Mouse (Mus musculus) limb, embryonic 14.5 days (tissue): ENCODE measurements at regions not wholly inside any gene's neighbourhood (a gene's known extent, or its start where the extent isn't known, plus 50 kb on each side); places are given as distances from the start of the nearest gene placed in this dataset.

Source experiments
- ATAC-seq: fragments of 200-750 bp; cut with Nextera tagmentation; 2 replicates; pipeline ENCODE4 v1.8.0; 2017; ENCODE audit warnings: low read depth, moderate number of reproducible peaks, moderate TSS enrichment; ENCODE audit not compliant: low FRiP score
- DNase-seq: peaks from one replicate; pipeline ENCODE4 v3.0.0-alpha.2; 2015; ENCODE audit warnings: low spot score
- H3K27ac ChIP-seq: fragments of 300-500 bp; sonication (generic); replicated peaks from 2 replicates; pipeline ENCODE4 v1.5.1; 2014; ENCODE audit warnings: low read depth, mild to moderate bottlenecking, low read length, moderate library complexity, mixed read lengths
- H3K27me3 ChIP-seq: fragments of 300-500 bp; sonication (generic); 2 replicates; pipeline ENCODE4 v1.6.1; 2014; ENCODE audit warnings: low read length, mixed read lengths; ENCODE audit not compliant: control insufficient read depth, insufficient read depth
- H3K36me3 ChIP-seq: fragments of 300-500 bp; sonication (generic); 2 replicates; pipeline ENCODE4 v1.6.1; 2014; ENCODE audit warnings: mild to moderate bottlenecking, low read length, moderate library complexity, mixed read lengths; ENCODE audit not compliant: control insufficient read depth, insufficient read depth
- H3K4me1 ChIP-seq: fragments of 300-500 bp; sonication (generic); 2 replicates; pipeline ENCODE4 v1.6.1; 2014; ENCODE audit warnings: antibody characterized with exemption, low read length, mixed read lengths; ENCODE audit not compliant: control insufficient read depth, insufficient read depth
- H3K4me2 ChIP-seq: fragments of 300-500 bp; sonication (generic); replicated peaks from 2 replicates; pipeline ENCODE4 v1.6.1; 2014; ENCODE audit warnings: low read depth, mild to moderate bottlenecking, low read length, moderate library complexity; ENCODE audit not compliant: severe bottlenecking
- H3K4me3 ChIP-seq: fragments of 300-500 bp; sonication (generic); replicated peaks from 2 replicates; pipeline ENCODE4 v1.5.1; 2014; ENCODE audit warnings: low read length
- H3K9ac ChIP-seq: fragments of 300-500 bp; sonication (generic); 2 replicates; pipeline ENCODE4 v1.6.1; 2014; ENCODE audit warnings: mild to moderate bottlenecking, low read depth, low read length, moderate library complexity; ENCODE audit not compliant: severe bottlenecking
- H3K9me3 ChIP-seq: fragments of 300-500 bp; sonication (generic); 2 replicates; pipeline ENCODE4 v1.6.1; 2016; ENCODE audit warnings: low read length; ENCODE audit not compliant: control insufficient read depth
- POLR2A ChIP-seq: fragments of 200-500 bp; IDR thresholded peaks from 2 replicates; pipeline ENCODE4 v1.8.0; 2012; ENCODE audit warnings: inconsistent platforms, mild to moderate bottlenecking, moderate library complexity, borderline replicate concordance; ENCODE audit not compliant: insufficient read depth, insufficient read length; ENCODE audit errors: extremely low read depth
- WGBS: fragments of 180-500 bp; shearing (Covaris S2); extraction: QIAGEN DNeasy Blood & Tissue Kit; methylation state at CpG from one replicate; pipeline ENCODE4 v1.1.7; 2014; 5-methylcytosine and 5-hydroxymethylcytosine counted together

DNA sequence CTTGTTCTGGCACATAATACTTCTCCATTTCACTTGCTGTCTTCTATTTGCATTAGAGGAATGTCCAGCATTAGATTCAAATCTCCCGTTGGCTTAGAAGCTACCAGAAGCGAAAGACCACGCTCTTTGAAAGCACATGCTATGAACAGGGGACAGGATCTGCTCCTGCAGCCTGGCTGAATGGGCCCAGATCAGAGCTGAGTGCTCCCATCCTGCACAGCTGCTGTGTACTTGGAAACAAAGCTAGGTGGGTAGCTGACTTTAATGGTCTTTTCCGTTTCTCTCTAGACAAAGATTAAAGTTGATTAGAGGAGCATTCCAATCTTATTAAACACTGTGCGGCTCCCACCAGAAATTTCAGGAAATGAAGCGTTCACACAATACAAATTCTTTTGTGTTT lies 468.6 kb downstream of the Mctp2 start:
- Histone ChIP-seq H3K36me3 (no peaks in the 10 kb centered on the region), H3K9me3 (no peaks in the 10 kb centered on the region), H3K4me1 (no peaks in the 10 kb centered on the region), H3K4me2 (no peak overlapping the region), H3K4me3 (no peak overlapping the region), H3K9ac (no peak overlapping the region), H3K27ac (no peak overlapping the region), H3K27me3 (no peaks in the 10 kb centered on the region)
- TF ChIP-seq POLR2A: no peak
- WGBS: 48% methylated on average over 6 of the region's 6 CpGs
- DNase-seq (no peak), ATAC-seq (no peak)

DNA sequence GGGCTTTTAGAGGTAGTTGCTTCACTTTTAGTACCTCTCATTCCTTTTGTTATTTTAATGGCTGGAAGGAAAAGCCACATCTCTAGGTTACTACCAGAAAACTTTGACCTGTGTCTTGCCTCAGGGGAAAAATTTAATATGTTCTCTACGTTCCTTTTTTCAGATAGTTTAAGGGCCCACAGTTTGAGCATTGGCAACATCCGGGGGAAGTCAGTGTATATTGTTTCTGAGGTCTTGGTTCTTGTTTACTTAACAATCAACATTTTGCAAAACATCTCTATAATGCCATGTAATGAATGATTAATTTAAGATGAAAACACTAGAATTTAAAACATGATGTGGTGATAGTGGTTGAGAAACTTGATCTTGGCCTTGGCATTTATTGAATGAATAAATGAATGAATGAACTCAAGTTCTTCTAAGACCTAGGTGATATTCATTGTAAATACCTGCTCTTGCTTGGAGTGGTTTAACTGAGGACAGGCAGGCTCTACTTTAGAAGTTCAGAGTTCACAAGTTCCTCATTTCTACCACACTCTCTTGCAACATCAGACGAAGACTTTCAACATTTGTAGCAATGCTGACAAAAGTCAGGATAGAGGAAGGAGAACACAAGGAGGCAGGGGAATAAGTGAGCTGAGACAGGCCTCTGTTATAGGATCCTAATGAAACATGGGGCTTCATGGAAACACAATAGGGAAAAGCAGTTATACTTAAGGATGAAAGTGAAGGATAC lies 474.4 kb downstream of the Mctp2 start:
- TF ChIP-seq POLR2A: no peak

DNA sequence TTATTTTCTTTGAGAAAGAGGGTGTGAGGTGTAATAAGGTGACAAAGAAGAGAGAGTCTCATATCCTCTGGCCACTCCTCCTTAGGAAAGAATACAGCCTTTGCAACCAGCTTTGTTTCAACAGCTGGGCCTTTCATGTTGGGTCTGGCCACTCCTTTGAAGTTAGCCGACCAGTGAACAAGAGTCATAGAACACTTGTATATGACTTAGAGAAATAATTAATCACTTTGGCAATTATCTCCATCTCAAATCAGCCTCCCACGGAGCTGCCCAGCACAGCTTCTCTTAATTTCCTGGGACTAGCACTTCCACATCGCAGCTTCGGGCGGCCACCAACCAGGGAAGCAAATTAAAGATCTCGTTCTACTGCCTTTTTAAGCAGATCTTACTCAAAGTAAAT lies 476.8 kb downstream of the Mctp2 start:
- H3K9ac ChIP-seq: no peak overlapping the region
- no peak overlapping the region for H3K4me3 ChIP-seq
- H3K36me3 ChIP-seq: no peaks in the 10 kb centered on the region
- no peak for ATAC-seq
- WGBS: 23% methylated on average over 6 of the region's 6 CpGs
- no peaks in the 10 kb centered on the region for H3K4me1 ChIP-seq
- H3K4me2 ChIP-seq: no peak overlapping the region
- DNase-seq: no peak
- TF ChIP-seq POLR2A: no peak
- H3K9me3 ChIP-seq: no peaks in the 10 kb centered on the region
- H3K27ac ChIP-seq: no peak overlapping the region
- H3K27me3 ChIP-seq: no peaks in the 10 kb centered on the region

More for the DNA sequence above, 474.4 kb downstream of the Mctp2 start:
- ATAC-seq (no peak), DNase-seq (no peak)
- Histone ChIP-seq H3K9ac (no peak overlapping the region), H3K4me3 (no peak overlapping the region), H3K27ac (no peak overlapping the region), H3K9me3 (no peaks in the 10 kb centered on the region), H3K4me2 (no peak overlapping the region), H3K36me3 (no peaks in the 10 kb centered on the region), H3K4me1 (no peaks in the 10 kb centered on the region), H3K27me3 (no peaks in the 10 kb centered on the region)
- WGBS: 68% methylated on average over 3 of the region's 3 CpGs

DNA sequence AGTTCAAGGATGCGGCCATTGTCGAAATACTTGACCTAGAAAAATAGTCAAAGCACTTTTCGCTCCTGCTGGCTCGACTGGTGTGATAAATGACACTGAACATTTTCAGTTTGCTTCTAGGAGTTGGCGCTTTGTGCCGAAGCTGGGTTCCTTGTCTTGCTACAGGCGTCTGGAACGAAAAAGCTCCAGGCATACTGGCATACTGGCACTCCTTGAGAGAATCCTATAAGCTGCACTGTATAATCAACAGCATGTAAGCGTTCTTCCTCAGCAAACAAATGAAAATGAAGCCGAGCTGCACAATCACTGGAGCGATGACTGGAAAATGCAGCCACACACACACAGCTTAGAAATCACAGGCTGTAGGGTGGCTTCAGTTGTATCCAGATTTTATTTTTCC lies 464.9 kb upstream of the Gm10295 start:
- no peaks in the 10 kb centered on the region for H3K4me1 ChIP-seq
- ATAC-seq (no peak), DNase-seq (no peak)
- no peak overlapping the region for H3K27ac ChIP-seq
- H3K9me3 ChIP-seq: no peaks in the 10 kb centered on the region
- no peaks in the 10 kb centered on the region for H3K36me3 ChIP-seq
- H3K4me3 ChIP-seq: no peak overlapping the region
- 88% methylated on average over 11 of the region's 11 CpGs for WGBS
- no peaks in the 10 kb centered on the region for H3K27me3 ChIP-seq
- TF ChIP-seq POLR2A: no peak
- no peak overlapping the region for H3K4me2 ChIP-seq
- H3K9ac ChIP-seq: no peak overlapping the region

DNA sequence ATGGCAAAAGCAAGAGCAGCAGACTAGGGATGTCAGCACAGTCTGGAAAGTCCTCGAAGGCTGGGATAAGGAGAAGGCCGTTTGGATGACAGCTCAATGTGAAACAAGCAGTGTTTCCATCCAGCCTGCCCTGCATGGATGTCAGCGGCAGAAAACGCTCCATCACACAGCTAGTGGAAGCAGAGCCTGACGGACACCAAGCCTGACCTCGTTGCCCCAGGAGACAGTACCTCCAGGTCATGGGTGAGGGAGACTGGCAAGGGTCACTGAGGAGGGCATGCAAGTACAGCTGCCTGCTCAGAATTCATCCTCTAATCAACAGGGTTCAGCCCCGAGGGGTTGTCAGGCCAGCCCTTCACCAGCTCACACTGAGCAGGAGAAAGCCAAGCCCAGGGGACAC lies 442.9 kb upstream of the Gm10295 start:
- TF ChIP-seq POLR2A: no peak
- no peak for DNase-seq

More for the DNA sequence above, 442.9 kb upstream of the Gm10295 start:
- 48% methylated on average over 7 of the region's 7 CpGs for WGBS
- H3K36me3 ChIP-seq: no peaks in the 10 kb centered on the region
- H3K27ac ChIP-seq: no peak overlapping the region
- H3K4me2 ChIP-seq: no peak overlapping the region
- no peaks in the 10 kb centered on the region for H3K9me3 ChIP-seq
- H3K4me1 ChIP-seq: no peaks in the 10 kb centered on the region
- H3K9ac ChIP-seq: no peak overlapping the region
- H3K27me3 ChIP-seq: no peaks in the 10 kb centered on the region
- no peak for ATAC-seq
- no peak overlapping the region for H3K4me3 ChIP-seq
